Mouse (Mus musculus): ENCODE data around the gene Snd1. TPM values are rescaled to one million over a fixed set of nuclear protein-coding genes. Genes with fewer than 3 reads are reported as not detected.

Gene Snd1
- total RNA-seq, 2 experiments from 2014 or later: 126 TPM

GRCm38 (mm10) chr6:28857198-28858180, 382.6 kb downstream of the Snd1 start:
- DNase-seq (ENCODE audit: low spot score in 2 of 2): no peak

GRCm38 (mm10) chr6:28859094-28859493, 384.2 kb downstream of the Snd1 start:
- DNase-seq (ENCODE audit: low spot score in 2 of 2): no peak

- no peak for DNase-seq (ENCODE audit: low spot score in 2 of 2)
Observed at GRCm38 (mm10) chr6:28860450-28860849, 385.5 kb downstream of the Snd1 start.

- no peak for DNase-seq (ENCODE audit: low spot score in 2 of 2)
Observed at GRCm38 (mm10) chr6:28860922-28861321, 386.0 kb downstream of the Snd1 start.

- DNase-seq (ENCODE audit: low spot score in 2 of 2): no peak
Observed at GRCm38 (mm10) chr6:28862304-28862703, 387.4 kb downstream of the Snd1 start.

- DNase-seq (ENCODE audit: low spot score in 2 of 2): peak in 1 of 2 experiments; percentile 44
Observed at GRCm38 (mm10) chr6:28864684-28865083, 389.7 kb downstream of the Snd1 start.

- no peak for DNase-seq (ENCODE audit: low spot score in 2 of 2)
Observed at GRCm38 (mm10) chr6:28865112-28865511, 390.2 kb downstream of the Snd1 start.

- no peak for DNase-seq (ENCODE audit: low spot score in 2 of 2)
Observed at GRCm38 (mm10) chr6:28866206-28866605, 391.3 kb downstream of the Snd1 start.

- no peak for DNase-seq (ENCODE audit: low spot score in 2 of 2)
Observed at GRCm38 (mm10) chr6:28867516-28868251, 392.7 kb downstream of the Snd1 start.

GRCm38 (mm10) chr6:28871725-28872420, 396.9 kb downstream of the Snd1 start:
- peak in 1 of 2 experiments; percentile 43 for DNase-seq (ENCODE audit: low spot score in 2 of 2)

GRCm38 (mm10) chr6:28872421-28872795, 397.5 kb downstream of the Snd1 start:
- DNase-seq (ENCODE audit: low spot score in 2 of 2): no peak

GRCm38 (mm10) chr6:28874053-28874452, 399.1 kb downstream of the Snd1 start:
- no peak for DNase-seq (ENCODE audit: low spot score in 2 of 2)

- DNase-seq (ENCODE audit: low spot score in 2 of 2): no peak
Observed at GRCm38 (mm10) chr6:28874759-28875158, 399.8 kb downstream of the Snd1 start.

- no peak for DNase-seq (ENCODE audit: low spot score in 2 of 2)
Observed at GRCm38 (mm10) chr6:28875333-28875732, 400.4 kb downstream of the Snd1 start.

GRCm38 (mm10) chr6:28876492-28876891, 401.6 kb downstream of the Snd1 start:
- no peak for DNase-seq (ENCODE audit: low spot score in 2 of 2)

GRCm38 (mm10) chr6:28877945-28878666, 403.2 kb downstream of the Snd1 start:
- DNase-seq (ENCODE audit: low spot score in 2 of 2): no peak

- no peak for DNase-seq (ENCODE audit: low spot score in 2 of 2)
Observed at GRCm38 (mm10) chr6:28879315-28879714, 404.4 kb downstream of the Snd1 start.

GRCm38 (mm10) chr6:28880909-28881308, 406.0 kb downstream of the Snd1 start:
- DNase-seq (ENCODE audit: low spot score in 2 of 2): no peak

- DNase-seq (ENCODE audit: low spot score in 2 of 2): no peak
Observed at GRCm38 (mm10) chr6:28883518-28883917, 408.6 kb downstream of the Snd1 start.

GRCm38 (mm10) chr6:28886724-28887440, 411.9 kb downstream of the Snd1 start:
- no peak for DNase-seq (ENCODE audit: low spot score in 2 of 2)

Data from layer of hippocampus, postnatal 10 days (tissue).